Mouse (Mus musculus) intestine, embryonic 15.5 days (tissue): ENCODE measurements around the gene Ankrd27. TPM values are rescaled to one million over a fixed set of nuclear protein-coding genes. Genes with fewer than 3 reads are reported as not detected.

ENCODE experiments used
- ATAC-seq: fragments of 200-750 bp; cut with Nextera tagmentation; 2 replicates; pipeline ENCODE4 v1.8.0; 2017; ENCODE audit warnings: moderate TSS enrichment, moderate library complexity
- H3K27ac ChIP-seq: fragments of 300-500 bp; sonication (generic); 2 replicates; pipeline ENCODE4 v1.5.1; 2015; ENCODE audit warnings: mild to moderate bottlenecking, inconsistent platforms
- H3K27me3 ChIP-seq: fragments of 300-500 bp; sonication (generic); replicated peaks from 2 replicates; pipeline ENCODE4 v1.6.1; 2015; ENCODE audit warnings: inconsistent platforms
- H3K36me3 ChIP-seq: fragments of 300-500 bp; sonication (generic); 2 replicates; pipeline ENCODE4 v1.6.1; 2015; ENCODE audit warnings: inconsistent platforms
- H3K4me1 ChIP-seq: fragments of 300-500 bp; sonication (generic); replicated peaks from 2 replicates; pipeline ENCODE4 v1.6.1; 2015; ENCODE audit warnings: inconsistent platforms
- H3K4me2 ChIP-seq: fragments of 300-500 bp; sonication (generic); replicated peaks from 2 replicates; pipeline ENCODE4 v1.6.1; 2015; ENCODE audit warnings: mild to moderate bottlenecking, inconsistent platforms
- H3K4me3 ChIP-seq: fragments of 300-500 bp; sonication (generic); replicated peaks from 2 replicates; pipeline ENCODE4 v1.5.1; 2015; ENCODE audit warnings: inconsistent platforms
- H3K9ac ChIP-seq: fragments of 300-500 bp; sonication (generic); 2 replicates; pipeline ENCODE4 v1.6.1; 2015; ENCODE audit warnings: inconsistent platforms
- H3K9me3 ChIP-seq: fragments of 300-500 bp; sonication (generic); 2 replicates; pipeline ENCODE4 v1.6.1; 2016; ENCODE audit warnings: inconsistent platforms
- WGBS: fragments of 180-500 bp; shearing (Covaris S2); methylation state at CpG from one replicate; pipeline ENCODE4 v1.1.7; 2015; 5-methylcytosine and 5-hydroxymethylcytosine counted together
- polyA plus RNA-seq: library from polyadenylated mRNA; unstranded; fragments of >200 nt; fragmentation: Nextera tagmentation; extraction: Ambion mirVana; gene quantifications from 2 replicates; pipeline ENCODE4 v1.2.1, GENCODE M21; 2015

Ankrd27 gene
- polyA plus RNA-seq, 1 experiment from 2014 or later = 38.0 TPM

DNA sequence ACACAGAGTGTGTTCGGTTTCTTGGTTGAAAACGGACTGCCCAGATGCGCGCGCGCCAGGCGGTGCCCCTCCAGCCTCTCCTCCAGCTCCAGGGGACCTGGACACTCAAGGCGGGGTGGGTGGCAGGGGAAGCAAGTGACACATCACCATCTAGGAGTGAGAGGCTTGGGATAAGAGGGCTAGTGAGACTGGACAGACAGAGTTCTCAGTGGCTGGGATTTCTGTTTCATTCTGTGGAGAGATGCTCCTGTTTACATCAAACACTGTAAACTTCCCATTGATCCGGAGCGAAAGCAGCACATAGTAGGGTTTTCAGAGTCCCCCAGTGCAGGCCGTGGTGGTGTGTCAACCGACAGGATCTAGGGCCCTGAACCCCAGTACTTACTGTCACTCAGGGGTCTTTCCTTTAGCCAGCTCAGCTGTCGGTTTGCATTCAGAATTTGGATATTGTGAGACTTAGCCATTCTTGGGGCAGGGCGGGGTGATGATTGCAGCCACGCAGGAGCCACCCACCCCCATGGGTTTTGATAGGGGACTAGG, 932 bp downstream of the Ankrd27 start:
- H3K27me3 ChIP-seq = peaks cover 25% of the 10 kb centered on the region
- H3K27ac ChIP-seq = 0 out of 2 replicates have a peak overlapping the region, but pooled peaks have one; percentile 77
- H3K9ac ChIP-seq = peak overlapping the region; percentile 86
- peak overlapping the region; percentile 95 for H3K4me3 ChIP-seq
- H3K36me3 ChIP-seq = peaks cover 2% of the 10 kb centered on the region
- ATAC-seq = no peak
- peak overlapping the region; percentile 100 for H3K4me2 ChIP-seq
- WGBS = 22% methylated on average over 15 of the region's 15 CpGs
- H3K4me1 ChIP-seq = peaks cover 29% of the 10 kb centered on the region
- no peaks in the 10 kb centered on the region for H3K9me3 ChIP-seq

DNA sequence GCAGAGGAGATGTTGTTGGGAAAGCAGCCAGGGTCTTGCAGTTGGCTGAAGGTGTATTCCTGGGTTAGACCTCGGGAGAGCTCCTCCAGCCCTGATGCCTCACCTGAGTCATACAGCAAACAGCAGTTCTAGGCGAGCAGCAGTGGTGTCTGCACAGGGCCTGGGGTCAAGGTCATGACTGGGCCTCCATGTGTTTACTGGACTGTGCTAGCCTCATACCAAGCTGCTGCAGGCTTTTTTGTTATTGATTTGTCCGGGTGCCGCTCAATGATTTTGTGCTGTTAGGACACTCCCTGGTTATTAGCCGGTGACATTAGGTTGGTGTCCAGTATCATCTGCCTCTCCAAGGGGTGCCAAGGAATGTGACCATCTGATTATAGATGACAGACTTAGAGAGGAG, 1.7 kb downstream of the Ankrd27 start:
- no peak for ATAC-seq
- Histone ChIP-seq H3K36me3 (peaks cover 9% of the 10 kb centered on the region), H3K4me2 (peak overlapping the region; percentile 100; the same call in 1 of the 2 replicates), H3K4me3 (no peak overlapping the region), H3K27me3 (peaks cover 24% of the 10 kb centered on the region), H3K9me3 (no peaks in the 10 kb centered on the region), H3K9ac (no peak overlapping the region), H3K4me1 (peaks cover 29% of the 10 kb centered on the region), H3K27ac (no peak overlapping the region)
- WGBS = 44% methylated on average over 5 of the region's 5 CpGs

DNA sequence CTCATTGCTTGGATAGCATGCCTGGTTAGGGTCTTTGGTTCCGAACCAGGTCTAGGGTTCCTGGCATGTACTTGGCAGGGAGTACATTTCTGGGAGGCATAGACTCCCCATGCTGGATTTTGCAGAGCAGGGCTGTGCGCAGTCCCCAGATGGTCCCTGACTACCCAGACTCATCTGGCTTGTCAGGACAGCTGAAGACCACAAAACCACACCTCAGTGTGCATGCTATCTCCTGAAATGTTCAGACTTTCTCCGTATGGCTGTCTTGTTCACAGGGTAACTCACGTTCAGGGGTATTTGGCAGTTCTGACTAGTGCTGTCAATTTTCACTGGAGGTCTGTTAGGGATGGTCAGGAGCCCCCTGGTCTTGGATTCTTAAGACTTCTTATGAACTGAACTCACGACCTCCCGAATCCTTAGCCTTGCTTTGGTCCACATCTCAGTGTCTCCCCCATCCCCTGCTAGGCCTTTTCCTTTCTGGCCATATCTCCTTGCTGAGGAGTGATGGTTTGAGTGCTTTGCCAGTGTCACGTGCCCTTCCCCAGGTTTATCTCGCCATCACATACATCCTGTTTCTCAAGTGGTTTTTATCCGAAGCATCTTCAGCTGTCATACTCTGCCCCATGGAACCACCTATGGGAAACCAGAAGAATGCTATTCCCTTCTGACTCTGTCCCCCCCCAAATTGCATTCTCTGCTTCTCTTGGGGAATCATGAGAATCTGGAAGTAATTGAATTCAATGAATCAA, 2.8 kb downstream of the Ankrd27 start:
- no peak overlapping the region for H3K9ac ChIP-seq
- H3K9me3 ChIP-seq = no peaks in the 10 kb centered on the region
- H3K4me3 ChIP-seq = no peak overlapping the region
- H3K27ac ChIP-seq = no peak overlapping the region
- peaks cover 13% of the 10 kb centered on the region for H3K27me3 ChIP-seq
- ATAC-seq = no peak
- peaks cover 18% of the 10 kb centered on the region for H3K36me3 ChIP-seq
- 86% methylated on average over 9 of the region's 9 CpGs for WGBS
- no peak overlapping the region for H3K4me2 ChIP-seq
- peaks cover 24% of the 10 kb centered on the region for H3K4me1 ChIP-seq

DNA sequence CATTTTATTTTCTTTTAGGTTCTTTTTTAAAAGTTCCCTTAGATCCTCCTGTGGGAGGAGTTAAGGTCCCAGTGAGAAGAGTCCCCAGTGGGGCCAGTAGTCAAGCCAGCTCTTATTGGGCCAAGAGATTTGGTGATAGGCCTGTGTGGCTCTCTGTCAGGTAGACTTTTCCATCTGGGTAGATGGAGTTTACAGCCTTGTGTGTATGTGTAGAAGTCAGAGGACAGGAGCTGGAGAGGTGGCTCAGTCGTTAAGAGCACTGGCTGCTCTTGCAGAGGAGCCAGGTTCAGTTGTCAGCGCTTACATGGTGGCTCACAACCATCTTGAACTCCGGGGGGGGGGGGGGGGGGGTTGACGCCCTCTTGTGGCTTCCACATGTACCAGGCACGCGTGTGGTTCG, 3.4 kb downstream of the Ankrd27 start:
- no peak overlapping the region for H3K27ac ChIP-seq
- H3K27me3 ChIP-seq = peaks cover 7% of the 10 kb centered on the region
- ATAC-seq = no peak
- H3K9me3 ChIP-seq = no peaks in the 10 kb centered on the region
- H3K4me1 ChIP-seq = peaks cover 21% of the 10 kb centered on the region
- H3K4me3 ChIP-seq = no peak overlapping the region
- peaks cover 18% of the 10 kb centered on the region for H3K36me3 ChIP-seq
- H3K4me2 ChIP-seq = no peak overlapping the region
- H3K9ac ChIP-seq = no peak overlapping the region
- 80% methylated on average over 7 of the region's 7 CpGs for WGBS

DNA sequence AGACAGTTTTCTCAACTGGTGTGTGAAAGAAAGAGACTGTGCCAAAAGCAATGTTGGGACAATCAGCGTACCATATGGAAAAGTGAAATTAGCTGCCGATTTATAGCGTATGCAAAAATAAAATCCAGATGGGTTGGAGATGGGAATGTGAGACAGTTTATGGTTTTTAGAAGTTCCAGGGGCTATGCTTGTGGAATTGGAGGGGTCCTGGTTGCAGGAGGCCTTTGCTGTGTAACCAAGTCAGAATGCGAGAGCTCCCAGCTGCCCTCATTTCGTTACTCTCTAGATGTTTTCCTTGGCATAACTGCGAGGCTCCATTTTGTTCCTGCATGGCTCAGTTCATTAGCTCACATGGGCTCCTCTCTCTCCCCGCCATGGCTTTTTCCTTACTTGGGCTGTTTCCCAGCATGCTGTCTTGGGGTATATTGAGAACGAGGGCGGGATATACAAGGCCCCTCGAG, 4.7 kb downstream of the Ankrd27 start:
- no peaks in the 10 kb centered on the region for H3K9me3 ChIP-seq
- H3K27me3 ChIP-seq = no peaks in the 10 kb centered on the region
- H3K4me2 ChIP-seq = no peak overlapping the region
- no peak for ATAC-seq
- peaks cover 14% of the 10 kb centered on the region for H3K4me1 ChIP-seq
- no peak overlapping the region for H3K9ac ChIP-seq
- 89% methylated on average over 10 of the region's 10 CpGs for WGBS
- H3K36me3 ChIP-seq = peaks cover 18% of the 10 kb centered on the region
- no peak overlapping the region for H3K4me3 ChIP-seq
- H3K27ac ChIP-seq = no peak overlapping the region

DNA sequence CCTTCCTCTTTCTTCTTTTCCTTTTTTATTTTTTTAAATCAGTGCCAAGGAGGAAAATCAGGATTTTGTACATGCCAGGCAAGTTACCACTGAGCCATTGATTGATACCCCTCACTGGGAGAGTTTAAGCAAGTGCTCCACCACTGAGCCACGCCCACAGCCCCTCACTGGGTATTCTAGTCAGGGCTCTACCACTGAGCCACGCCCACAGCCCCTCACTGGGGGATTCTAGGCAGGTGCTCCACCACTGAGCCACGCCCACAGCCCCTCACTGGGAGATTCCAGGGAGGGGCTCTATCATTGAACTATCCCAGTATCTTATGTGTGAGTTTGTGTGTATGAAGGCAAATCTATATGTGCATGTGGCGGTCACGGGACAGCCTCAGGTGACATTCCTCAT, 8.3 kb downstream of the Ankrd27 start:
- peaks cover 18% of the 10 kb centered on the region for H3K36me3 ChIP-seq
- no peak overlapping the region for H3K4me3 ChIP-seq
- 88% methylated on average over 5 of the region's 5 CpGs for WGBS
- H3K27ac ChIP-seq = no peak overlapping the region
- no peak for ATAC-seq
- no peaks in the 10 kb centered on the region for H3K27me3 ChIP-seq
- no peak overlapping the region for H3K9ac ChIP-seq
- H3K9me3 ChIP-seq = no peaks in the 10 kb centered on the region
- no peaks in the 10 kb centered on the region for H3K4me1 ChIP-seq
- H3K4me2 ChIP-seq = no peak overlapping the region

DNA sequence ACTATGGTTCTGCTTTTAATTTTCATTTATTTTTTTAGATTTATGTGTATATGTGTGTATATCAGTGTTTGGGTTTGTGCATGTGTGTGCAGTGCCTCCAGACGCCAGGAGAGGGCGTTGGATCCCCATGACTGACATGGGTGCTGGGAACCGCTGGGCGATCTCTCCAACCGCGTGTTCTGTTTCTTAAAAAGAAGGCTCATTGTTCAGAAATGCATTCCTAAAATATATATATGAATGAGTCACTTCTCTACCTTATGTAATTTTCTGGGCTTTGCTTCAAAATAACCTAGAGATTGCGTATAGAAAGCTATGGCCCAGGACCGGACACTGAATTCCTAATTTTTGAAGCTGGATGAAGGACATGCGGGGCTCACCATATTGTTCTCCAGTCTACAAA, 13.4 kb downstream of the Ankrd27 start:
- Histone ChIP-seq H3K9me3 (no peaks in the 10 kb centered on the region), H3K9ac (no peak overlapping the region), H3K36me3 (peaks cover 9% of the 10 kb centered on the region), H3K27me3 (no peaks in the 10 kb centered on the region), H3K4me1 (no peaks in the 10 kb centered on the region), H3K4me3 (no peak overlapping the region), H3K4me2 (no peak overlapping the region), H3K27ac (no peak overlapping the region)
- ATAC-seq = no peak
- WGBS = 91% methylated on average over 9 of the region's 9 CpGs

DNA sequence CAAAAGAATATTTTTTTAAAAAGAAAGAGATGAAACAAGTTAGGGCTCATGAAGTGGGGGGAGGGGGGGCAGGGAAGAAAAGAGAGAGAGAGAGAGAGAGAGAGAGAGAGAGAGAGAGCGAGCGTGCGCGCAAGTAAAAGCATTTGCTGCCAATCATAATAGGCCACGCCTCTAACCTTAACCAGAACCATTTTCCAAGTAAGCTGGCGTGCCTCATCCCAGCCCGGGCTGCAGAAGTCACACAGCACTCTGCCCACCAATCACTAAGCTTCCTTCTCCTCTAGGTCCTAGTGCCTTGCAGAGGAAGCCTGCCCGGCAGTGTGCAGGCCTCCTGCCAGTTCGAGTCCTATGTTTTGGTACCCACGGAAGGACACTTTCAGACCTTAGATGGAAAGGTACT, 14.0 kb downstream of the Ankrd27 start:
- Histone ChIP-seq H3K9ac (no peak overlapping the region), H3K4me2 (no peak overlapping the region), H3K4me1 (no peaks in the 10 kb centered on the region), H3K27ac (no peak overlapping the region), H3K4me3 (no peak overlapping the region), H3K9me3 (no peaks in the 10 kb centered on the region), H3K36me3 (peaks cover 9% of the 10 kb centered on the region), H3K27me3 (no peaks in the 10 kb centered on the region)
- WGBS = 94% methylated on average over 10 of the region's 10 CpGs
- no peak for ATAC-seq

DNA sequence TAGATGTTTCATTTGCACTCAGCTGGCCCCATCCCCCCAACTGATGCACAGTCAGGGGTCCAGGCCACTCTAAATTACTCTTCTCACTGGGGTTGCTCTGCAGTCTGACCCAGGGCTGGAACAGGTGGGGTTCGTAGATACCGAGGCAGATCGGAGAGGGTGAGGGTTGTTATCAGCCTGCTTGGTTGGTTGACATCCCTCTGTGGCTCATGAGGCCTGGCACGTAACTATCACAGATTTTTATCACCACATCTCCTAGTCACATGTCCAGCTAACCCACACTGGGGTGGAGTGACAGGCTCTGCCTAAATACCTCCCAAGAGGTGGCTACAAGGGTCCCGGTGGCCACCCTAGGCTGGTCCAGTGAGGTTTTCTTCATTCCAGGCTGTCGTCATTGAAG, 15.1 kb downstream of the Ankrd27 start:
- Histone ChIP-seq H3K4me1 (no peaks in the 10 kb centered on the region), H3K9ac (no peak overlapping the region), H3K4me2 (no peak overlapping the region), H3K36me3 (peaks cover 9% of the 10 kb centered on the region), H3K4me3 (no peak overlapping the region), H3K27ac (no peak overlapping the region), H3K9me3 (no peaks in the 10 kb centered on the region), H3K27me3 (no peaks in the 10 kb centered on the region)
- 91% methylated on average over 6 of the region's 6 CpGs for WGBS
- ATAC-seq = no peak

DNA sequence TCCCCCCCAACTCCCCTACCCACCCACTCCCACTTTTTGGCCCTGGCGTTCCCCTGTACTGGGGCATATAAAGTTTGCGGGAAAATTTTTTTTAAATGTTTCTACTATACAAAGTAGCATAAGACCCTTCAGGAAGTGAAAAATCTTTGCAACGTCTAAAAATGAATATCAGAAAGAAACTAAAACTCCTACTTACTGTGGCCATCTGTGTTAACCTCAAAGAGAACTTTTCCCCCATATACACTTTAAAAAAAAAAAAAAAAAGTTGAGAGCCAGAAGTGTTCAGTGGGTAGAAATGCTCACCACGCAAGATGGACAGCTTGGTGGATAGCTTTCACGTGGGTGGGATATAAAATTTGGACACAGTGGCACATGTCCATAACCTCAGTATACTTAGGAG, 16.7 kb downstream of the Ankrd27 start:
- no peaks in the 10 kb centered on the region for H3K9me3 ChIP-seq
- WGBS = 96% methylated on average over 5 of the region's 5 CpGs
- no peak overlapping the region for H3K27ac ChIP-seq
- H3K4me2 ChIP-seq = no peak overlapping the region
- H3K4me1 ChIP-seq = no peaks in the 10 kb centered on the region
- ATAC-seq = no peak
- H3K36me3 ChIP-seq = peaks cover 13% of the 10 kb centered on the region
- no peak overlapping the region for H3K9ac ChIP-seq
- no peak overlapping the region for H3K4me3 ChIP-seq
- H3K27me3 ChIP-seq = no peaks in the 10 kb centered on the region

DNA sequence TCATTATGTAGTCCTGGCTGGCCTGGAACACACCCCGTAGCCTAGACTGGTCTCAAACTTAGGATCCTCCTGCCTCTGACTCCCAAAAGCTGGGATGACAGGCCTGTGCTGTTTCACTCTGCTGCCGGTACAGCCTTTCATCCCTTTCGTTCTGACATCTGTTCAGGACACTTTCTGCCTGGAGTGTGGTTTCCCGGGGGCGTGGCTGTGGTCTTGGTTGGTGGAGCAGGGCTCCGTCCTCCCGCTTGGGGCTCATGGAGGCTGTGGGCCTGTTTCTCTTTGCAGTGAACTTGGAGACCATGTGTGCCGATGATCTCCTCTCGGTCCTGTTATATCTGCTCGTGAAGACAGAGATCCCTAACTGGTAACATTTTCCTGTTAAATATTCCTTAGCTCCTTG, 20.8 kb downstream of the Ankrd27 start:
- H3K27ac ChIP-seq = no peak overlapping the region
- H3K4me3 ChIP-seq = no peak overlapping the region
- 92% methylated on average over 10 of the region's 10 CpGs for WGBS
- H3K4me2 ChIP-seq = no peak overlapping the region
- no peak for ATAC-seq
- no peaks in the 10 kb centered on the region for H3K4me1 ChIP-seq
- H3K36me3 ChIP-seq = peaks cover 28% of the 10 kb centered on the region
- H3K27me3 ChIP-seq = no peaks in the 10 kb centered on the region
- no peaks in the 10 kb centered on the region for H3K9me3 ChIP-seq
- no peak overlapping the region for H3K9ac ChIP-seq

DNA sequence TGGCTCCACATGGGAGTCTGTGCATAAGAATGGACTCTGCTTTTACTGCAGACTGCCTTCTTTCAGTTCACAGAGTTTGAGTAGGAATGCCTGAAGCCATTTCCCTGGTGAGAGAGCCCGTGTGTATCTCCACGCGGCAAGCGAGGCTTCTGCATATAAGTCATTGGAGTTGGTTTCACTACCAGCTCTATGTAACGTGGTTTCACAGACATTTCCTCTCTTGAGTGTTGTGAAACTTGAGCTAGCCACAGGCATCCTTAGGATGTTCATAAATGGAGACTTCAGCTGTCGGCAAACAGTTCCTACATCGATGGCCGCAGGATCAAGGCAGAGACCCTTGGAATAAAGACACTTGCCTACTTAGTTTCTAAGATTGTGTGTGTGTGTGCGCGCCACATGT, 23.2 kb downstream of the Ankrd27 start:
- no peak overlapping the region for H3K4me3 ChIP-seq
- ATAC-seq = no peak
- H3K27ac ChIP-seq = no peak overlapping the region
- H3K36me3 ChIP-seq = peaks cover 24% of the 10 kb centered on the region
- H3K4me2 ChIP-seq = no peak overlapping the region
- no peaks in the 10 kb centered on the region for H3K4me1 ChIP-seq
- H3K9ac ChIP-seq = no peak overlapping the region
- WGBS = 94% methylated on average over 10 of the region's 10 CpGs
- no peaks in the 10 kb centered on the region for H3K9me3 ChIP-seq
- no peaks in the 10 kb centered on the region for H3K27me3 ChIP-seq

DNA sequence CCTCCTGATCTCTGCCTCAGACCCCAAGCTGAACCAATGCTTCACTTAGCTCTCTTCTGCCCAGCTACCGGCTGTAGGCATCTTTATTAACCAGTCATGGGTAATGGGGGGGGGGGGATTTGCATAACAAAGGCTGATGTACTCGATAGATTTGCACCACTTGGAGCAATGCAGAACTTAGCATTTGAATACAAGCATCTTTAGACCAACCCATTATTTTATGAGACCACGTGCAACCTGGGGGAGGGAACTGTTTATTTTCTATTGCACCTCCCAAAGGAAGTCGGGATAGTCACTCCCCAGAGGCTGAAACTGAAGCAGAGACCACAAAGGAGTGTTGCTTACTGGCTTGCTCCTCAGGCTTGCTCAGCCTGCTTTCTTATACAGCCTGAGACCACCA, 31.5 kb downstream of the Ankrd27 start:
- no peak for ATAC-seq

More for the DNA sequence above, 31.5 kb downstream of the Ankrd27 start:
- no peaks in the 10 kb centered on the region for H3K4me1 ChIP-seq
- H3K9ac ChIP-seq = no peak overlapping the region
- H3K4me3 ChIP-seq = no peak overlapping the region
- no peaks in the 10 kb centered on the region for H3K9me3 ChIP-seq
- no peaks in the 10 kb centered on the region for H3K27me3 ChIP-seq
- peaks cover 29% of the 10 kb centered on the region for H3K36me3 ChIP-seq
- 78% methylated on average over 4 of the region's 4 CpGs for WGBS
- no peak overlapping the region for H3K4me2 ChIP-seq
- H3K27ac ChIP-seq = no peak overlapping the region
